Mouse (Mus musculus): ENCODE data around the gene Fads2. TPM values are rescaled to one million over a fixed set of nuclear protein-coding genes. Genes with fewer than 3 reads are reported as not detected.

Gene Fads2
- polyA plus RNA-seq, 1 experiment from 2014 or later, result 219 TPM

DNA sequence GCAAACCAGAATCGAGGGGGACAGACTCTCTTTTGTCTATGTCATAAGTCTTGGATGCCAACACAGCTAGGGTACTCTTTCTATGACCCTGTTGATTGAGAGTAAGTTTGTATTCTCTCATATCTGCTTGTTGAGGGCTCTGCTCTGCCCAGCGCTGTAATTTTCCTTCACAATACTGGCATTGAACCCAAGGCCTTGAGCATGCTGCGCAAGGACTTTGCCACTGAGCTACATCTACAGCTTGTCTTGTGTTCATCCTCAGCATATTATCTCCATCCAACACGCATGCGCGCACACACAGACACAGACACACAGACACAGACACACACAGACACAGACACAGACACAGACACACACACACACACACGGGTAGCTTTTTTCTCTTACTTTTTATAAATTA lies 21.2 kb downstream of the Fads2 start:
- ChIA-PET POLR2A (no interaction called here), CTCF (interaction anchor here (1.0 to 1.4 kb wide), 2 partner anchors 21 to 110 kb away, joined by 4 read pairs; no protein-coding TSS in a partner anchor)
- H3K27me3 ChIP-seq, result no peaks in the 10 kb centered on the region
- in situ Hi-C loops (cut with MboI; ENCODE audit: low pct_unique_long_range_greater_than_20kb), result no loop called here
- DNase-seq (ENCODE audit: low read depth, low spot score) (no peak), ATAC-seq (no peak)
- no peak for TF ChIP-seq CTCF (IDR thresholded peaks at IDR 0.05)

DNA sequence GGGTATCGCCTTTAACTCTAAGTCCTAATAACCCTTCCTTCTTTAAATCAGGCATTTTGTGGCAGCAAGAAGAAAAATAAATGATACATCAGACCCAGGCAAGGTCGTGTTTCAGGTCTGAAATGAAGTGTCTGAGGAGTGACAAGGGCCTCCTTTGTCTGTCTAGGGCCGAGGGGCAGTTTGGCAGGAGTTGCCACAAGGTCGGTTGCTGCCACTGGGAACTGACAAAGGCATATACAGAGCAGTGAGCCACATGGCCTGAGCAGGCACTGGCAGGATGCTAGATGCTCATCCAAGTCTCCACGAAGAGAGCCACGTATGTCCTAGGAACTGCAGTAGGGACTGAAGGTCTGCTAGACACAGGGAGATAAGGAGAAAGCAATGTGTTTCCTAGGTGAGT lies 23.2 kb downstream of the Fads2 start:
- DNase-seq (ENCODE audit: low read depth, low spot score) (no peak), ATAC-seq (no peak)
- in situ Hi-C loops (cut with MboI; ENCODE audit: low pct_unique_long_range_greater_than_20kb), result no loop called here
- ChIA-PET CTCF (no interaction called here), POLR2A (no interaction called here)
- no peaks in the 10 kb centered on the region for H3K27me3 ChIP-seq
- TF ChIP-seq CTCF (IDR thresholded peaks at IDR 0.05), result no peak

DNA sequence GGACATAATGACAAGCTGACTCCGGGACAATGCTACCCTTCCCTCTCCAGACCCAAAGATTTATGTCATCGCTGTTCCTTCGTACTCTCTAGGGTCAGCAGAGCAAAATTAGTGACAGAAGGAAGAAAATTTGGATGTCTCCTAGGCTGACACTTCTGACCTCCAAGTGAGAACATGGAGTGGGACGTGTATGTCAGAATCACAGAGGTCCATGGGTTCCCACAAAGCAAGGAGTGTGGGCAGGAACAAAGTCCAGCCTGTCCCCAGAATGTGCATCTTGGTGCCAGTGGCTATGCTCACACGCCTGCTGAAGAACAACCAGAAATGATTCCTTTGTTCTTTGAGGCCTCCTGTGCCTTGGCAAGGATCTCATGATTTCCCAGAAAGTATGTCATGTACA lies 28.4 kb downstream of the Fads2 start:
- in situ Hi-C loops (cut with MboI; ENCODE audit: low pct_unique_long_range_greater_than_20kb), result no loop called here
- TF ChIP-seq CTCF (IDR thresholded peaks at IDR 0.05), result no peak
- ATAC-seq, result no peak
- CTCF ChIA-PET, result interaction anchor here (1.3 kb wide), 1 partner anchor 12 kb away, joined by 3 read pairs; no protein-coding TSS in a partner anchor
- DNase-seq (ENCODE audit: low read depth, low spot score), result no peak
- no peaks in the 10 kb centered on the region for H3K27me3 ChIP-seq
- POLR2A ChIA-PET, result no interaction called here

DNA sequence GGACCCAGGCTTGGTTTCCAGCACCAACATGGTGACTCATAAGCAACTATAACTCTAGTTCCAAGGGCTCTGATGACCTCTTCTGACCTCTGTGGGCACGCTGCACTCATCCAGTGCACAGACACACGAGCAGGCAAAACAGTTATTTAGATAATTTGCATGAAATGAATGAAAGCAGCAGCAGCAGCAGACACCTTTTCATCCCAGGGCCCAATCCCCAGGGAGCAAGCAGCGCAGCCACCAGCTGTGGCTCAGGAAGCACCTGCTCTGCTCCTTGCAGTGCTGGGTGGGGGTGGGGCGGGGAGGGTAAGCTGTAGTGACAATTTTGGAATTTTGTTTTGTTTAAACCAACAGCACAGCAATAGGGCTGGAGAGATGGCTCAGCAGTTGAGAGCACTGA lies 29.7 kb downstream of the Fads2 start:
- CTCF ChIA-PET, result interaction anchor here (1.3 kb wide), 1 partner anchor 10 kb away, joined by 3 read pairs; no protein-coding TSS in a partner anchor
- DNase-seq (ENCODE audit: low read depth, low spot score), result no peak
- POLR2A ChIA-PET, result no interaction called here
- no peak for TF ChIP-seq CTCF (IDR thresholded peaks at IDR 0.05)
- H3K27me3 ChIP-seq, result no peaks in the 10 kb centered on the region
- in situ Hi-C loops (cut with MboI; ENCODE audit: low pct_unique_long_range_greater_than_20kb), result no loop called here
- ATAC-seq, result no peak

DNA sequence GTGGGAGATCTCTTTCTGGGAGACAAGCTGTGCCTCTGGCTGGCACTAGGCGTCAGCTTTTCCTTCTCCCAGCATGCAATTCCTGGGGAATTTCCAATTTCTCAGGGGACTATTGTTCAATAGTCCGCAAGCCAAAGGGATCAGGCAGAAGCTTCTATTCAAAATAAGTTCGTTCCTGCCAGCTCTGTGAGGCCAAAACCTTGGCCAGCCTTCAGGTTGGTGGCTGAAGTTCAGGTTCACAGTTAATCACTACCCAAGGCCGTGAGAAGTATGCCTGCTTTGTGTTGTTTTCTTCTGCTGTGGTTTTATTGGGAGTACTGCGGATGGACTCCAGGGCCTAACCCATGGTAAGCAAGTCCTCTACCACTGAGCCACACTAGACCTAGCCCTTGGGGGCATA lies 30.4 kb downstream of the Fads2 start:
- no peak for TF ChIP-seq CTCF (IDR thresholded peaks at IDR 0.05)
- H3K27me3 ChIP-seq, result no peaks in the 10 kb centered on the region
- in situ Hi-C loops (cut with MboI; ENCODE audit: low pct_unique_long_range_greater_than_20kb), result no loop called here
- ChIA-PET POLR2A (no interaction called here), CTCF (interaction anchor here (1.6 kb wide), 1 partner anchor 10 kb away, joined by 6 read pairs; no protein-coding TSS in a partner anchor)
- DNase-seq (ENCODE audit: low read depth, low spot score), result no peak
- ATAC-seq, result no peak

DNA sequence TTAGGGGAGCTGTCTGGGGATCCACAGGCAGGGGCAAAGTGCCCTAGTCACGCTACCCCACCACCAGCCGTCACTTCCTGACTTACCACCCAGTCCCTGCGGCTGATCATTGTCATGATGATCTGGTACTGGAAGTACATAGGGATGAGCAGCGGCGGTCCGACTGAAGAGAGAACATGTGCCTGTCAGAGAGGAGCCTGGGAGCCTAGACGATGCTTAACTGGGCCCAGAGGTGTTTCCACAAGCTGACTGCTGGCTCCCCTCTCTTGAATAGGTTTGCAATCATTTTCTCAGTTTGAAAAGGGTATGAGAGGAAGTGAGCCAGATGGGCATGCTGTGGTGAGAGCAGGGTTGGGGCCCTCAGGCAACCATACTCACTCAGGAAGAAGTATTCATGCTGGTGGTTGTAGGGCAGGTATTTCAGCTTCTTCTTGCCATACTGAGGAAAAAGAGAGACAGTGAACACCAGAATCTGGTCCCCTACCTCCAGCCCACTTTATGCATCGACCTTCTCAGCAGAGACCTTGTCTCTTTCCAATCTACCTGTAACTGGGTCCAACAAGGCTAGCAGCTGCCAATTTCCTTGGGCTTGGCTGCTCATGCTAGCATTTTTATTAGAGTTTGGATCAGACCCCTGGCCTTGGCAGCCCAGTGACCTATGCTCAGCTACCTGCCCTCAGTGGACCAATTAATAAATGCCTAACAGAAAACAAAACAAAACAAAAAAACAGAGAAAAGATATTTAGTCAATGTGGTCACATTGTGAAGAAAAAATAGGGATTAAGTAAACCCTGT lies 31.2 kb downstream of the Fads2 start:
- in situ Hi-C loops (cut with MboI; ENCODE audit: low pct_unique_long_range_greater_than_20kb), result no loop called here
- CTCF ChIA-PET, result interaction anchor here (1.6 kb wide), 2 partner anchors 9 to 11 kb away, joined by 3 to 6 read pairs; no protein-coding TSS in a partner anchor
- DNase-seq (ENCODE audit: low read depth, low spot score), result no peak
- TF ChIP-seq CTCF (IDR thresholded peaks at IDR 0.05), result no peak
- no peaks in the 10 kb centered on the region for H3K27me3 ChIP-seq
- POLR2A ChIA-PET, result interaction anchor here (0.7 kb wide), 1 partner anchor 25 kb away, joined by 6 read pairs; no protein-coding TSS in a partner anchor
- no peak for ATAC-seq

DNA sequence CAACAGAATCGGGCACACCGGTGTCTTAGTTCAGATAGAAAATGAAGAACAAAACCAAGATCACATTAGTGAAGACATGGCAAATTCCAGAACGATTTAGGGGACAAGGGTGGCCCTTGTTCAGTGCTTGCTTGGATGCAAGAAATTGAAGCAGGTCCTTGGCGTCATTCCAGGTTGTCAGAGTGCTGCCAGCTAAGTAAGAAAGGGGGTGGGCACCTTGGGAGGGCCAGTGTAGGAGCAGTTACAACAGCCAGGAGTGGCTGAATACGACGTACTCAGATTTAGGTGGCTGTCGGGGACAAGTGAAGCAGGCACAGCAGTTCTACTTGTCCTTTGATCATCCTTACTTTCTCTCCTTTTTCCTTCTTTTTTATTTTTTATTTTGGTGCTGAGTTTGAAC lies 33.8 kb downstream of the Fads2 start:
- no peak for ATAC-seq
- ChIA-PET POLR2A (no interaction called here), CTCF (no interaction called here)
- no peak for TF ChIP-seq CTCF (IDR thresholded peaks at IDR 0.05)
- H3K27me3 ChIP-seq, result no peaks in the 10 kb centered on the region
- no peak for DNase-seq (ENCODE audit: low read depth, low spot score)
- in situ Hi-C loops (cut with MboI; ENCODE audit: low pct_unique_long_range_greater_than_20kb), result no loop called here

DNA sequence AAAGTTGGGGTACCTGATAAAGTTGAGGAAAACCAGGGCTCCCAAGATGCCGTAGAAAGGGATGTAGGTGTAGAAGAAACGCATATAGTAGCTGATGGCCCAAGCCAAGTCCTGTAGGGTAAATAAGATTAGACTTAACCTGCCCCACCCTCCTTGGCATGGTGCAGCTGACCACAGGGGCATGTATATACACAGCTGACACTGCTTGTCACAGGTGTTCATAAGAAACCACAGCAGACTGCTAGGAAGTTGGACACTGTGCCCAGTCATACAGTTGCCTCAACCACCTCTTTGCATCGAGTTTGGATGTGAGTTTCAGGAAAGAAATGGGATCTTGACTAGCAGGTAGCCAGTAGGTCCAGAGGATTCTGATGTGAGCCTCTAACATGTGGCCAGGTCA lies 35.0 kb downstream of the Fads2 start:
- in situ Hi-C loops (cut with MboI; ENCODE audit: low pct_unique_long_range_greater_than_20kb), result no loop called here
- ChIA-PET POLR2A (no interaction called here), CTCF (interaction anchor here (0.8 kb wide), 1 partner anchor 11 kb away, joined by 3 read pairs; no protein-coding TSS in a partner anchor)
- no peak for TF ChIP-seq CTCF (IDR thresholded peaks at IDR 0.05)
- ATAC-seq (no peak), DNase-seq (ENCODE audit: low read depth, low spot score) (no peak)
- H3K27me3 ChIP-seq, result no peaks in the 10 kb centered on the region

DNA sequence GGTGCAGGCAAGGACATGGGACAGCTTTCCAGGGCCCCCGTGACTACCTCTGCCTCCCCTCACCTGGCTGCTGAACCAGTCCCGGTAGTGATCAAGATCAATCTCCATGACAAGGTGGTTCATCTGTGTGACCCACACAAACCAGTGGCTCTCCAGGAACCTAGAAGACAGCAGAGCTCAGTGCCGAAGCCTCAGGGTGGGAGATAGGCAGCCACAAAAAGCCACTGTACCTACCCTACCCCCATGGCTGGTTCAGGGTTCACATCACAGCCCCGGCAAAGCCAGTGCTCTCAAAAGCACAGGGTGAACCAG lies 35.4 kb downstream of the Fads2 start:
- ATAC-seq, result no peak
- CTCF ChIA-PET, result interaction anchor here (0.8 kb wide), 1 partner anchor 12 kb away, joined by 3 read pairs; no protein-coding TSS in a partner anchor
- in situ Hi-C loops (cut with MboI; ENCODE audit: low pct_unique_long_range_greater_than_20kb), result no loop called here
- no peak for DNase-seq (ENCODE audit: low read depth, low spot score)
- no peaks in the 10 kb centered on the region for H3K27me3 ChIP-seq
- POLR2A ChIA-PET, result no interaction called here
- TF ChIP-seq CTCF (IDR thresholded peaks at IDR 0.05), result no peak

DNA sequence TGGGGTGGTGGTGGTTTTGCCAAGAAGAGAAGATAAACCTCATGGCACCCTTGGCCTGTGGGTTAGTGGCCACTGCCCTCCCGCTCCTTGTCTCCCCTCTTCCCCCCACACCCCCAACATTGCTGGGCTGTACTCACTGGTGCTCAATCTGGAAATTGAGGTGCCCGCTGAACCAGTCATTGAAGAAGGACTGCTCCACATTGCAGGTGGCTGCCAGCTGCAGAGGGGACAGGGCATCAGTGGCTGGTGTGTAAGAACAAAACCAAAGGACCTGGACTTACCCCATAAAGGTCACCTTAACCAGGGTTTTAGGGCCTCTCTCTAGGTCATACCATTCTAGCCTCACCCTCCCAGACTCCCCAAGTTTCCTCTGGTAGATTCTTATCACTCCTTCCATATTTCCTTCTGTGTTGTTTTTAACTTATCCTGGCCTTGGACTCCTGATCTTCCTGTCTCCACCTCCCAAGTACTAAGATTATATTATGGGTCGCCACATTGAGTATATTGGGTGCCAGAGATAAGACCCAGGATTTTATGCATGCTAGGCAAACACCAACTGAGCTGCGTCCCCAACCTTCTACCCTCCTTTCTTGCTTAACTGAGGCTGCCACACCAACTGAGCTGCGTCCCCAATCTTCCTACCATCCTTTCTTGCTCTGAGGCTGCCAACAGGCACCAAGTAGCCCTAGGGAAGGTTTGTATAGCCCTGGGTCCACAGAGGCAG lies 35.9 kb downstream of the Fads2 start:
- no peak for TF ChIP-seq CTCF (IDR thresholded peaks at IDR 0.05)
- no peaks in the 10 kb centered on the region for H3K27me3 ChIP-seq
- in situ Hi-C loops (cut with MboI; ENCODE audit: low pct_unique_long_range_greater_than_20kb), result no loop called here
- POLR2A ChIA-PET, result interaction anchor here (0.6 to 0.7 kb wide), 2 partner anchors 11 to 25 kb away, joined by 3 to 7 read pairs; no protein-coding TSS in a partner anchor
- CTCF ChIA-PET, result interaction anchor here (0.8 kb wide), 1 partner anchor 12 kb away, joined by 3 read pairs; no protein-coding TSS in a partner anchor
- ATAC-seq, result no peak
- no peak for DNase-seq (ENCODE audit: low read depth, low spot score)
